Mouse (Mus musculus): ENCODE results near the gene Gm28778. TPM values are rescaled to one million over a fixed set of nuclear protein-coding genes. Genes with fewer than 3 reads are reported as not detected.
A peak's percentile ranks its signal among the peaks of the same experiment; 100 is the strongest.

The Gm28778 gene
- polyA plus RNA-seq, 1 experiment from 2014 or later: not detected

- peak within 1 kb of the TSS; percentile 86 for H3K9ac ChIP-seq (ENCODE audit: low read length)
- peak within 1 kb of the TSS; percentile 53 for H3K4me2 ChIP-seq (ENCODE audit: low read length)
- WGBS: 0% methylated on average over 44 of the region's 44 CpGs
- DNase-seq (ENCODE audit: low spot score) (peak; percentile 96), ATAC-seq (replicated peaks; ENCODE audit: low FRiP score, low TSS enrichment, low read depth) (peak; percentile 99)
- peak within 1 kb of the TSS; percentile 86 for H3K4me3 ChIP-seq (ENCODE audit: low read depth, low read length)
- peaks cover 5% of the 10 kb centered on the region; the same call in 1 of the 2 replicates for H3K4me1 ChIP-seq (replicated peaks; ENCODE audit: control insufficient read depth, insufficient read depth, low read length)
- peaks cover 20% of the 10 kb centered on the region for H3K36me3 ChIP-seq (ENCODE audit: control insufficient read depth, insufficient read depth, low read length)
- peak within 1 kb of the TSS; percentile 77 for H3K27ac ChIP-seq (ENCODE audit: low read depth)
- no peaks in the 10 kb centered on the region for H3K27me3 ChIP-seq (replicated peaks; ENCODE audit: control insufficient read depth, insufficient read depth, low read length)
- no peaks in the 10 kb centered on the region for H3K9me3 ChIP-seq (ENCODE audit: control insufficient read depth, low read length)
These were observed 55.7 kb downstream of the Gm28778 start, which contains the start of the genes Asdurf, Gm28551 and Asnsd1 for GRCm38 (mm10) chr1:53352327-53353261. TSS of gene Asdurf (minus strand) at chr1:53352619. TSS of gene Gm28551 (minus strand) at chr1:53352667. TSS of gene Asnsd1 (minus strand) at chr1:53352752.

GRCm38 (mm10) chr1:53358988-53359387 is 62.1 kb downstream of the Gm28778 start:
- H3K4me3 ChIP-seq (ENCODE audit: low read depth, low read length): no peak overlapping the region
- H3K36me3 ChIP-seq (ENCODE audit: control insufficient read depth, insufficient read depth, low read length): no peaks in the 10 kb centered on the region
- H3K4me2 ChIP-seq (ENCODE audit: low read length): no peak overlapping the region
- H3K9ac ChIP-seq (ENCODE audit: low read length): no peak overlapping the region
- DNase-seq (ENCODE audit: low spot score): no peak
- H3K9me3 ChIP-seq (ENCODE audit: control insufficient read depth, low read length): no peaks in the 10 kb centered on the region
- H3K27me3 ChIP-seq (replicated peaks; ENCODE audit: control insufficient read depth, insufficient read depth, low read length): no peaks in the 10 kb centered on the region
- H3K4me1 ChIP-seq (replicated peaks; ENCODE audit: control insufficient read depth, insufficient read depth, low read length): no peaks in the 10 kb centered on the region
- no peak overlapping the region for H3K27ac ChIP-seq (ENCODE audit: low read depth)
- no peak for ATAC-seq (replicated peaks; ENCODE audit: low FRiP score, low TSS enrichment, low read depth)

Other genes starting within 250 kb of the Gm28778 start
- not detected in 2 replicates for gene Mstn, start 235.5 kb upstream of the Gm28778 start, polyA plus RNA-seq (2014; fragmentation: Nextera tagmentation; extraction: Ambion mirVana)
- gene 1700019A02Rik, start 109.5 kb upstream of the Gm28778 start, polyA plus RNA-seq (2014; fragmentation: Nextera tagmentation; extraction: Ambion mirVana): not detected in 2 replicates
- gene Pms1, start 93 bp upstream of the Gm28778 start, polyA plus RNA-seq (2014; fragmentation: Nextera tagmentation; extraction: Ambion mirVana): 16.7 and 19.8 TPM in 2 replicates
- gene Ormdl1, start within 50 bp of the Gm28778 start, polyA plus RNA-seq (2014; fragmentation: Nextera tagmentation; extraction: Ambion mirVana): 51.4 and 51.7 TPM in 2 replicates
- gene Osgepl1, start 16.5 kb downstream of the Gm28778 start, polyA plus RNA-seq (2014; fragmentation: Nextera tagmentation; extraction: Ambion mirVana): 26.7 and 27.7 TPM in 2 replicates
- gene Asdurf, start 55.5 kb downstream of the Gm28778 start, polyA plus RNA-seq (2014; fragmentation: Nextera tagmentation; extraction: Ambion mirVana): 5.1 TPM in 1 of 2 replicates, not detected in the other
- 0.71 and 1.0 TPM in 2 replicates for gene Gm28551, start 55.6 kb downstream of the Gm28778 start, polyA plus RNA-seq (2014; fragmentation: Nextera tagmentation; extraction: Ambion mirVana)
- gene Asnsd1, start 55.6 kb downstream of the Gm28778 start, polyA plus RNA-seq (2014; fragmentation: Nextera tagmentation; extraction: Ambion mirVana): 78.6 and 80.8 TPM in 2 replicates